Mouse (Mus musculus) cerebellum, adult 11 months (tissue): ENCODE data around the gene Zfp560.
"Not testable (repeated sequence)": the region's sequence is repeated elsewhere in the genome, so short reads cannot be mapped to it uniquely, and the experiment has no call there.

Source experiments
- DNase-seq: peaks from one replicate; pipeline ENCODE4 v3.0.0; 2022

Gene Zfp560

DNA sequence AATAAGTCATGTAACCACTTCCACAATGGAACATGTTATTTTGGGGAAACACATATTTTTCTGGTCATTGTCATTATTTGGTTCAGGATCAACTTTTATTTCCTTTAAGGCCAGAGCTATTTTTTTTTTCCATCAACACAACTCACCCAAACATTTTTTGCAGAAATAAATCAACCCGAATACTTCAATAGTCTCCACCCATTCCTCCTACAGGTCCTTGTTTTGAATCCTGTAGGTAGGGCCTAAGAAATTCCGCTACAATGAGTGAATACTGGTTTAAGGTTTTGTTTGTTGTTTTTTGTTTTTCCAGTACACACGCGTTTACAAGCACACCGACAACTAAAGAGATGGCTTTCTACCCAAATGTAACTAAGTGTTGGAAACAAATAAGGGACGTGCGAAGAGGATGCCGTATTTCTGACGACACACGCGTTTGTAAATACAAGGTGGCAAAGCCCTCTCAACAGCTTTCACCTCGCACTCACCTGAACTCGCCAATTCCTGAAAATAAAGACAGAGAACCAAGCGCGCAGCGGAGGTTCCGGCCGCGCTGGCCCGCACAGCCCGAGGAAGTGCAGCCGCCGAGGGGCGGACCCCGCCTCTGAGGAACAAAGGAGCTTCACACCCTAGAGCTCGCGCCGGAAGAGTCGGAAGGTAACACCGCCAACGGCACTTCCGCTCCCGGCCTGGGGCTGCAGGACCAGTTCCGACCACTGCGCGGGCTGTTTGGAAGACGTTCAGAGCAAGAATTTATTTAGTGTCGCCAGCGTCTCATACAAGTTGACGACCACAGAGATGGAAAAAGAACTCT, at the start of gene Zfp560:
Zfp560 (minus strand) TSS at position 646 of the 811 bp plus-strand sequence.
- DNase-seq: peak; percentile 84

DNA sequence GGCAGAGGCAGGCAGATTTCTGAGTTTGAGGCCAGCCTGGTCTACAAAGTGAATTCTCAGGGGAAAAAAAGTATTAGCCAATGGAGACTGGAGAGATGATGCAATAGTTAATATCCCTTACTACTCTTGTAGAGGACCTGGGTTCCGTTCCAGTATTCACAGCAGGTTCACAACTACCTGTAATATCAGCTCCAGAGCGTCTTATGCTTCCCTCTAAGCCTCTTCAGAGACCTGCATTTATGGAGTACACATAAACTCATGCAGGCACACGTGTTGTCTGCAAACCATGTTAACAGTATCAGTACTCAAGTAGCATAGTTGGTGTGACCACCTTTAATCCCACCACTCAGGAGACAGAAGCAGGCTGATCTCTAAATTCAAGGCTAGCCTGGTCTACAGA, 45.0 kb upstream of the Zfp560 start:
- no peak for DNase-seq

DNA sequence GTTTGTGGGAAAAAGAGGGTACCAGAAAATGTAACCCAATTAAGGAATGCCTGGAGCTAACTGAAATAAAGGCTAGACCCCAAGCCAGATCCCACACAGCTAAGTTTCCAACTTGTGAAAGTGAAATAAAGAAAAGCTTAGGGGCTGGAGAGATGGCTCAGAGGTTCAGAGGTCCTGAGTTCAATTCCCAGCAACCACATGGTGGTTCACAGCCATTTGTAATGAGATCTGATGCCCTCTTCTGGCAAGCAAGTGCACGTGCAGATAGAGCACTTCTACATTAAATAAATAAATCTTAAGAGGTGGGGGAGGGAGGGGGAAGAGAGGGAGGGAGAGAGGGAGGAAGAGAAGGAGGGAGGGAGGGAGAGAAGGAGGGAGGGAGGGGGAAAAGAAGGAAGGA, 26.5 kb upstream of the Zfp560 start:
- DNase-seq: no peak

DNA sequence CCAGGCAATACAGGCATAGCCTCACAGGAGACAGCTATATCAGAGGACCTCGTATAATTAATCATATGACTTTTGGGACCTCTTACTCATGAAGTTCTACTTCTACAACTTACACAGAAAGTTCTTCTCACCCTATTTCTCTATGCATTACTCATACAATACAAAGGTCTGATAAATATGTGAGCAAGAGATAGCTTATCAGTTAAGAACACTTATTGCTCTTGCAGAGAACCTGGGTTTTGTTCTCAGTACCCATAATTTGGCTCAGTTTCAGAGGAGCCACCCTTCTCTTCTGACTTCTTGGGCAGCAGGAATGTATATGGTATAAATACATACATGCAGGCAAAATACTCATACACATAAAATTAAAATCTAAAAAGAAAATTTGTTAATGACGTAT, 24.3 kb upstream of the Zfp560 start:
- no peak for DNase-seq

DNA sequence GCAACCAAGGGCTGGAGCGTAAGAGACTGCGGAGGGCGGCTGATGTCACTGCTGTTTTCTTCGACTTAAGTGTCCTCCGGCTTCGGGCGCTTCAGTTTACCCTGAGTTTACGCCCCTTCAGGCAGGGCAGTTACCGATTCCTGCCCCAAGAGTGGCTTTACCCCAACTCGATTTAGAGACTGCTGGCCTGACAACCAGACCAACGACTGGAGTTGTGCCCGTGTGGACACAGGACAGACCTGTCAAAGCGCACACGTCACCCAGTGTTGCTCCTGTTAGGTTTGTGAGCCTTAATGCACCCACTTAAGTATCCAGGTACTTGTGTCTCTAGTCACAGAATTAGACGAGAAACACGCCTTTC, 346 bp upstream of the Zfp560 start:
- DNase-seq: no peak

DNA sequence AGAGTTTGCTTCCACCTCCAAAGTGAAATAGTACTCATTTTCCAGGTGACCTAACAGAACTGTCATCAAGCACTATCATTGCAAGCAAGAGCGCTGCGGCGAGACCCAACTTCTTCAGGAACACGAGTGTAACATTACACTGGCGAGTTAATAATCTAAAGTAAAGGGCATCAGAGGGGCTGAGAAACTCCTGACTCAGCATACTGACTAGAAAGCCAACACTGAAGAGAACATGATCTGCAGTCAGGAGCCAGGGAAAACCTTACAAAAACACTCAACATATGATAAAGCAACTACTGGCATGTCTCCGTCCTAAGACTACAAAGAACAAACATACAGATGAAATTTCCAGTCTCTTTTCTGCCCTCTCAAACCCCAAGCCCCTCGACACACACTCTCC, 1.3 kb downstream of the Zfp560 start:
- DNase-seq: no peak

DNA sequence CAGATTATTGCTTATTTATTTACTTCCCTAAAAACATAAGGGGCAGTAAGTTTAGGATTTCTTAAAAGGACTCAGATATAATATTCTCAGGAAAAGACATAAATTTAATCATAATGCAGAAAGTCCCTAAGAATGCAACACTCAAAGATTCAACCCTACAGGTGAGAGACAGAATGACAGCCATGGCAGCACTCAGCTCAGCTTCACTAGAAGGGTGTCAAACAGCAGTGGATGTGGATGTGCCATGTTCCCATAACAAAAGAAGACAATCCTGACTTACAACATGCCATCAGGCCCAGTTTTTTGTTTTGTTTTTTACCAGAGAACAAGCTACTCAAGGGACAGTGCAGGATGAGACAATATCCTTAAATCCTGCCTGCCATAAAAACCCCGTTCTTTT, 10.3 kb downstream of the Zfp560 start:
- no peak for DNase-seq

DNA sequence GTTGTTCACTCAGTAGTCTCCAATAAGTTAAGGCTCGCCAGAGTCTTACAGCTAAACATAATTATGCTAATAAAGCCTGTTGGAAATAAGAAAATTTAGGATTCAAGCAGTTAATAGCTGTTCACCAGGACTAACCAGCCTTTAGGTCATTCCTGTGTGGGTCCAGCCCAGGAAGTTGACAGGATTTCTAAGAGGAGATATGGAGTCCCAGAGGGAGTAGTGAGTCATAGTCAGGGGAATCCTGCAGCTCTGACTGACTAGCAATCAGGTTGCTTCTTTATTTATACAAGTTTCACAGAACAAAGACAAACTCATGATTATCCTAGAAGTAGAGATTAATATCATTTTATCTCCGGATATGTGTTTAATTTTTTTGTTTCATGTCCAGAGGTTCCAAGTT, 17.7 kb downstream of the Zfp560 start:
- DNase-seq: no peak

DNA sequence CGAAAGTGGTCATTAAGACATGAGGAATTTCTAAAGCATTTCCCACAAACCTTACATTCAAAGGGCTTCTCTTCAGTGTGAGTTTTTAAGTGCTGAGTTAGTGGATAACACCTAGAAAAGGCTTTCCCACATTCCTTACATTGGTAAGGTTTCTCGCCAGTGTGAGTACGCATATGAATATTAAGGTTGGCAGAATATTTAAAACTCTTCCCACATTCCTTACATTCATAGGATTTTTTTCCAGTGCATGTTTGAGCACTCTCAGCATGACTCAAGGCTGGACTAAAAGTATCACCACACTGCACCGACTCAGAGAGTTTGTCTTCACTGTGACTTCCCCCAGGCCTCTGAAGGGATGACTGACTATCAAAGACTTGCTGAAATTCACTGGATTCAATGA, 36.5 kb downstream of the Zfp560 start:
- no peak for DNase-seq

DNA sequence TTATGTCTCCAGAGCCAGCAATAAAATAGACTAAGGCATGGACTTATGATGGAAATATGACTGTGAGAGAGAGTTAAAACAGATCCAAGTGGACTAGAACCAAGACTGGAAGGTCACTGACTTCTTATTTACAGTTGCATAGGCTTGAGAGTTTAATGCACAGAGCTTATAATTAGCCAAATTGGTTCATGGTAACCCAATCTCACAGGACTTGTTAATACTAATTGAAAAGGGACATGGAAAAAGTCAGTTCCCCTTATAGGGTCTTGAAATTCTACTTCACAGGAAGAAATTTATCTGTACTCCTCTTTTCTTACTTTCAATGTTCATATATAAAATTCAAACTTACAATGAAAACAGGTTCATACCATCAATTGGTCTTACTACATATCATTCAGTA, 49.0 kb downstream of the Zfp560 start, which contains the start of gene Olfr18:
Olfr18 (minus strand) TSS at position 101 of the 400 bp plus-strand sequence.
- DNase-seq: no peak

DNA sequence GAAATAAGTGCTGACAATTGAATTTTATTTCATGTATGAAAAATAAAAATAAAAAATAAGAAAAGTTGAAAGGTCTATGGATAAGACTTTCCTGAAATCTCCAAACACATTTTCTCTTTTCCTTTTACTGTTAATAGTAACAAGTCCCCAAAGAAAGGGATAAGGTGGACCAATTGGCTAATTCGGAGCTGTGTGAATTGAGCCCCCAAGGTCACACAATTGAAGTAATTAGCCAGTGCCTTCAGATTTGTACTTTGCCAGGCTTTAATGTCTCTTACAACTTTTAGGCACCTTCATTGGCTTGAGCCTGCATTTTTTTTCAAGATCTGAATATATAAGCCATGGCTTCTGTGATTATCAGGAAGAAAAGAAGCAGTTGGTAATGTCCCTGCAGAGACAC, 86.7 kb downstream of the Zfp560 start, which contains the start of gene Olfr873:
Olfr873 (plus strand) TSS at position 301 of the 400 bp plus-strand sequence.
- no peak for DNase-seq

DNA sequence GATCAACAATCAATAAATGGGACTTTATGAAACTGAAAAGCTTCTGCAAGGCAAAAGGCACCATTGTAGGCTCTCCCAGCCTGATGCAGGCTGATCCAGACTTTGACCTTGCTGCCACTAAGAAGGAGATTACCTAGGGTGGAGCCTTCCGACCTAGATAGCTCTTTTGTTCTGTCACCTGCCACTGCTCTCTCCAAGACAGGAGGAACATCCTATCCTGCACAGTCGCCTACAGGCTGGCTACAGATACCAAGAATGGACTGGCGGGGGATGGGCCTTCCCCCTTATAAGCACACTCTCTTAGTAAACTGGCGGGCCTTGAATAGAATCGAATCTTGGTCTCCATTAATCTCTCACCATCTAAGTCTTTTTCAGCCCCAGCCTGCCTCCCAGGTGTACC, 89.4 kb downstream of the Zfp560 start:
- not testable (repeated sequence) for DNase-seq
